Mouse (Mus musculus) mature B cell (primary cell): Measurements from ENCODE around the gene Zfp503.

Experiments
- in situ Hi-C: fragments of 300-500 bp; cut with MboI; formaldehyde crosslinking; loops from 2 replicates; pipeline ENCODE4 v1.14.3; 2019

The Zfp503 gene

GRCm38 (mm10) chr14:21989291-21989913 is at the start of gene Zfp503:
Zfp503 (minus strand) TSS chr14:21989601.
- in situ Hi-C loops: no loop called here

DNA sequence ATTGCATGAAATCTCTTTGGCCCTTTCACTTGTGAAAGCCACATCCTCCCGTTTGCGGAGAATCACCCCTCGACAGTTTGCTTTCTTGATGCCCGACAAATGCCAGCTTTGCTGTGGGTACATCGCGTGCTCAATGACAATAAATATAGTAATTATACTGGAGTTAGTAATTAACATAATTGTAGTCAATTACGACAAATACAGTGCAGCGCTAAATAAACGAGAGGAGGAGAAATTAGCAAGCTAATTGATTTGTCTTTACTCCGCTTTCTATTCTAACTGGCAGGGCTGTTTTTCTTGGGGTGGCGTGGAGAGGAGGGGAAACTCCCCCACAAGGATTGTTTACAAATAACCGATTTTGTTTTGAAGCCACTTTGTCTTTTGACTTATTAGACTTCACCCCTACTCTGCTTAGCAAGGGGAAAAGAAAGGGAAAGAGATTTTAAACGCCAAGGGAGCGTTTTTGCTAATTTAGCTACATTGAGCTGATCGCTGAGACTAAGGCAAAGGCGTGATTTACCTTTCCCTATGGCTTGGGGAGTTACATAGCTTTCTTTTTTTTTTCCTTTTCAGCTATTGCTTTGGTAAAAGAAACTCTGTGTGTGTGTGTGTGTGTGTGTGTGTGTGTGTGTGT is 48.2 kb upstream of the Zfp503 start:
- in situ Hi-C loops: no loop called here

DNA sequence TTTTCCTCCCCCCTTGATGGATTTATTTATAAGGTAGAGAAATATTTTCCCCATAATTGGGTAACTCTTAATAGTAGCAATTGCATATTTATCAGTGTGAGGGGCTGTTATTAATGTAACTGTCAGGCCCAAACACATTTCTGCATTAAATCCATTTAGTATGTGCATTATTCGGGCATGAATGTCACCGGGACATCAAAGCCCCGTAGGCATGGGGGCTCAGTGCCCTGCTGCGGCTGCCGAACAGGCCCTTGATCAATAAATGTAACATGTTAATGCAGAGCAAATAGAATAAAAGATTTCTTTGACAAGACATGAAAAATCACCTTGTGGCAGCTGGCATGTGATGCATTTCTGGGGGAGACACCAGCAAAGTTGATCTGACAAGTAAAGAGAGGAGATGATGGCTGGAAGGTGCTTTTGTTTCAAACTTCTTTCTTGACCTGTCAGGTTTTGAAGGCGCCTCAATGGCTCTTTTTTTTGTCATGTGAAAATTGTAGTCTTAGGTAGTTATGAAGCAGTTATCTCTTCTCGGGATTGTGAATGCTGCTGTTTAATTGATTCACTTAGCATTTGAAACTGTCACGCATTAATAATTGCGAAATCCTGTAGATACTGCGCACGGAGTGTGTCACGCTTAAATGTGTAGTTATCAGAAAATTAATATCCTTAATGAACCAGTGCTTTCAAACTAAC is 47.5 kb upstream of the Zfp503 start:
- in situ Hi-C loops: no loop called here

- in situ Hi-C loops: no loop called here
These were observed 46.9 kb upstream of the Zfp503 start for GRCm38 (mm10) chr14:22036338-22036737.

GRCm38 (mm10) chr14:22035900-22036299 is 46.5 kb upstream of the Zfp503 start:
- in situ Hi-C loops: no loop called here

DNA sequence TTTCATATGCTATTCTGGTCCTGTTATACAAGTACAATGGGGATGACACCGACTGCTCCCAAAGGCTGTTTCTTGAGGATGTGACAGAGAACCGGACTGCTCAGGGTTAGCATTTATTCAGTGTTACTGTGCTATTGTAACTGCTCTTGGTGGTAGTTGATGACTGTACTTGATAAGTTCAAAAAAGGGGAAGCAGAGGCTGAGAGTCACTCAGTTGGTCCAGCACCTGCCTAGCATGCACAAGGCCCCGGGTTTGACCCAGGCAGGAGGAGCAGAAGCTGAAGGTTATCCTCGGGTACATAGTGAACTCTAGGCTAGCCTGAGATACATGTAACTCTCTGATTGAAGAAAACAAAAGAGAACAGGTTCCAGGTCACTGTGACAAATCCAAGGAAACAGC is 34.1 kb upstream of the Zfp503 start:
- in situ Hi-C loops: no loop called here

DNA sequence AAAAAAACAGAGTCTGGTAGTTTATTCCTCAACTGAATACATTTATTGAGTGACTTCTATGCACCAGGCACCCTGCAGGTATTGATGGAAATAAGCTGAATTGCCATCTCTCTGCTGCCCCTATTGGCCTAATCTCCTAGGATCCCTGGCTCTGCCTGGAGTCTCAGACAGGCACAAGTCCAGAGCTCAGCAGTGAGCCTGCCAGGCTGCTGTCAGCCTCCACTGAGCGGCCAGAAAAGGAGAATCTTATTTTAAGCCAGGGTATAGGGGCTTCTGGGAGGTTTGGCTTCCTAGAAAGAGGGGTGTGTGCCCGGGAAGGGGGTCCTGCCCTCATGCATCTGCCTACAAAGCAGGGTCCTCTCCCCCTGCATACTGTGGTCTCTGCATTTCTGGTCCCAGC is 31.5 kb upstream of the Zfp503 start:
- in situ Hi-C loops: no loop called here

GRCm38 (mm10) chr14:22019949-22020845 is 30.8 kb upstream of the Zfp503 start:
- in situ Hi-C loops: no loop called here

DNA sequence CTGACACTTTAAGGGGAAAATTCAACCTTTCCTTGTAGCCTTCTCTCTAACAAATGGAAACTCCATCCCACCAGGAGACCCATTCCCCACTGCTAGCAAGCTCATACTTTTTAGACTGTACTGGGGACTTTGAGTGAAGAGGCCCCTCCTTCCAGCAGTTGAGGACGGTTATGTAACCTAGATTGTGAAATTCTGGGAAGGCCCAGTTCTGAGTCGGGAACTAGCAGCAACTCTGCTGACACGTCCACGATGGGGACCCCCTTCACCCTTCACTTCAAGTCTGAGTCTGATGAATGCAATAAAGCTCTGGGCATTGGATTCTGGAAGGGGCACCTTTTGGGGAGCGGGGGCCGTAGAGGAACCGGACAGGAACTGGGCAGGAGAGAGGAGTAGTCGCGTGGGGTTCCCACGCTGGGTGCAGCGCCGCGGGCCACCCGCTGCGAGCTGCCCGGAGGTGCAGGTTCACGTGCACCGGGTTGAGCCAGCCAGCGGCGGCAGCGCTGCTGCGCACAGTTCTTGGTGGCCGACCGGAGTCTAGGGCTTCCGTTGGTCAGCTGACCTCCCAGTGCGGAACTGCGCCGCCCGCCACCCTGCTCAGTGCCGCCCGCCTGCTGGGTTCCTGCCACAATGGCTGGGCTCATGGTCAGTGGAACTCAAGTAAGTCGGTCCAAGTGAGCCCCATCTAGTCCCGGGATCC is 30.0 kb upstream of the Zfp503 start, which contains the start of gene Lrmda:
Gene Lrmda (plus strand): TSS at position 461 of the 697 bp plus-strand sequence.
- in situ Hi-C loops: no loop called here

- in situ Hi-C loops: no loop called here
These were observed 27.6 kb upstream of the Zfp503 start for GRCm38 (mm10) chr14:22017011-22017410.

- in situ Hi-C loops: no loop called here
These were observed 25.4 kb upstream of the Zfp503 start for GRCm38 (mm10) chr14:22014781-22015180.

- in situ Hi-C loops: no loop called here
These were observed 24.9 kb upstream of the Zfp503 start for GRCm38 (mm10) chr14:22014315-22014714.

- in situ Hi-C loops: no loop called here
These were observed 17.6 kb upstream of the Zfp503 start for GRCm38 (mm10) chr14:22007006-22007405.

- in situ Hi-C loops: no loop called here
These were observed 15.5 kb upstream of the Zfp503 start for GRCm38 (mm10) chr14:22004943-22005342.

- in situ Hi-C loops: no loop called here
These were observed 14.2 kb upstream of the Zfp503 start for GRCm38 (mm10) chr14:22003631-22004030.

GRCm38 (mm10) chr14:22003231-22003630 is 13.8 kb upstream of the Zfp503 start:
- in situ Hi-C loops: no loop called here

DNA sequence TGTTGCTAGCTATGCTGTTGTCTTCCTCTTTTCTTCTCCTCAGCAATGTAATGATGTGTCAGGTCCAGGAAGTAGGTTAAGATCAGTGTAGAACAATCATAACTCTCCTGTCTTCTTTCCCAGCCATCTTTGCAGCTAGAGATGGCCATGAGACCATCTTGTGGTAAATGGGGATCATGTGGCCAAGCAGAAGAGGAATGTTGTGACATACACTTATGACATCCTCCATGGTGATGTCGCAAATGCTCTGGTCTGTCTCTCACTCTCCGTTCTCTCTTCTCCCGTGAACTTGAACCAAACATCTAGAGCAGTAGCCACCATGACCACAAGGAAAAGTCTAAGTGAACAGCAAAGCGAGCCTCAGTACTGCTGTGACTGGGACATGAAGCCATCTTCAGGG is 10.2 kb upstream of the Zfp503 start:
- in situ Hi-C loops: no loop called here

DNA sequence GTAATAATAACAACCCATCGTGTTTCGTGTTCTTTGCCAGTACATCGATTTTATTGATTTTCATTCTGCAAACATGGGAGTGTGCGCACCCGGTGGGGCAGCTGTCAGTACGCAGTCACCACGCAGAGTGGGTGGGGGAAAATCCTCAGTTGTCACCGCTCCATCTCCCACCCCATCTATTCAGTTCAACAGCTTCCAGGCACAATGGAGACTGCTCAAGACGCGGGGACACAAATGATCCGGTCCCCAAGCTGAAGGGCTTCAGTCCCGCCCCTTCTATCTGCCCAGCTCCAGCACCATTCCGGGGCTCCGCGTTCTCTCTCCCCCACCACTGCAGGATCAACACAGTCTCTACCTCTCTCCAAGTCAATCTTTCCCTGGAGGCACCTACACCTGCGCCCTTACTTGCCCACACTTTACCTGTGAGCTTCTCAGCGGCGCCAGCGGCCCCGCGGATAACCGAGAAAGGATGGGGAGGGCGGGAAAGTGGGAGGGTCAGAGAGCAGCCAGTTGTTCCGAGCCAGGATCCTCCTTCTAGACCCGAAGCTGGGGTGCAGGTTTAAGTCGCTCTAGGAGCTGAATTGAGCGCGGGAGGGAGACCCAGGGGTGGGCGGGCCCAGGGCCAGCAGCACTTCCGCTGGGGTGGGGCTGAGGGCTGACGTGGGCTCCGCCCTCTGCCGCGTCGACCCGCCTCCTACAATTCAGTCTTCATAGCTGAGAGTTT is 5.8 kb upstream of the Zfp503 start:
- in situ Hi-C loops: no loop called here

- in situ Hi-C loops: no loop called here
These were observed 4.9 kb upstream of the Zfp503 start for GRCm38 (mm10) chr14:21994061-21994990.
